Mouse (Mus musculus) heart, embryonic 11.5 days (tissue): ENCODE measurements around the gene Syce2. TPM values are rescaled to one million over a fixed set of nuclear protein-coding genes. Genes with fewer than 3 reads are reported as not detected.
A peak's percentile ranks its signal among the peaks of the same experiment; 100 is the strongest.

Experiments used
- ATAC-seq: fragments of 200-750 bp; cut with Nextera tagmentation; replicated peaks from 2 replicates; pipeline ENCODE4 v1.8.0; 2017; ENCODE audit warnings: moderate library complexity; ENCODE audit not compliant: insufficient number of reproducible peaks, low FRiP score, low TSS enrichment
- H3K27ac ChIP-seq: fragments of 300-500 bp; sonication (generic); 2 replicates; pipeline ENCODE4 v1.5.1; 2014; ENCODE audit warnings: mild to moderate bottlenecking, low read depth, low read length
- H3K27me3 ChIP-seq: fragments of 300-500 bp; sonication (generic); 2 replicates; pipeline ENCODE4 v1.6.1; 2014; ENCODE audit warnings: mild to moderate bottlenecking, low read length, mixed read lengths; ENCODE audit not compliant: control insufficient read depth, insufficient read depth
- H3K36me3 ChIP-seq: fragments of 300-500 bp; sonication (generic); 2 replicates; pipeline ENCODE4 v1.6.1; 2014; ENCODE audit warnings: mild to moderate bottlenecking, low read length, moderate library complexity, mixed read lengths; ENCODE audit not compliant: control insufficient read depth, insufficient read depth
- H3K4me1 ChIP-seq: fragments of 300-500 bp; sonication (generic); 2 replicates; pipeline ENCODE4 v1.6.1; 2014; ENCODE audit warnings: low read length; ENCODE audit not compliant: control insufficient read depth, insufficient read depth
- H3K4me2 ChIP-seq: fragments of 300-500 bp; sonication (generic); 2 replicates; pipeline ENCODE4 v1.6.1; 2014; ENCODE audit warnings: mild to moderate bottlenecking, moderate library complexity
- H3K4me3 ChIP-seq: fragments of 300-500 bp; sonication (generic); 2 replicates; pipeline ENCODE4 v1.5.1; 2014; ENCODE audit warnings: low read depth, low read length
- H3K9ac ChIP-seq: fragments of 300-500 bp; sonication (generic); 2 replicates; pipeline ENCODE4 v1.6.1; 2014; ENCODE audit warnings: mild to moderate bottlenecking, low read depth, low read length, moderate library complexity
- H3K9me3 ChIP-seq: fragments of 300-500 bp; sonication (generic); replicated peaks from 2 replicates; pipeline ENCODE4 v1.6.1; 2016; ENCODE audit warnings: low read length; ENCODE audit not compliant: control insufficient read depth
- WGBS: fragments of 180-500 bp; shearing (Covaris S2); extraction: QIAGEN DNeasy Blood & Tissue Kit; methylation state at CpG from one replicate; pipeline ENCODE4 v1.1.7; 2014; ENCODE audit not compliant: insufficient replicate concordance; 5-methylcytosine and 5-hydroxymethylcytosine counted together
- polyA plus RNA-seq: library from polyadenylated mRNA; unstranded; fragments of >200 nt; fragmentation: Nextera tagmentation; extraction: Ambion mirVana; gene quantifications from 2 replicates; pipeline ENCODE4 v1.2.1, GENCODE M21; 2014

Syce2 gene
- polyA plus RNA-seq, 1 experiment from 2014 or later = 49.6 TPM

DNA sequence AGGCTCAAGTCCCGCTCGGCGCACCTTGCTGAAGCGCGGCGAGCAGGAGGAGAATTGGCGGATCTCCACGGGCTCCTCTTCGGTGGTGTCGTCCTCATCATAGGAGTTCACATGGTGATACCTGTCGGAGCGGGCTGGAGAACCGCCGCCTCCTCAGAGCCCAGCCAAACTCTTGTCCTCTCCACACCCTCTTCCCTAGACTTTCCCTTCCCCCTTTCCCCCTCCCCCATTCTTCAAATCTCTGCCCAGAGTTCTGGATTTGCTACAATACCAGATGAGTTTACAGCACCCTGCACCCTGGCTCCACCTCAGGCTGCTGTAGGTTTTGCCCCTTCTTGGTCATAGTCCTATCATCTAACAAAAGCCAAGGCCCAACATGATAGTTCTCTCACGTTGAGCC, 46.7 kb downstream of the Syce2 start:
- H3K4me1 ChIP-seq = no peaks in the 10 kb centered on the region
- no peak overlapping the region for H3K4me2 ChIP-seq
- H3K9me3 ChIP-seq = no peaks in the 10 kb centered on the region
- H3K9ac ChIP-seq = no peak overlapping the region
- 81% methylated on average over 15 of the region's 15 CpGs for WGBS
- no peak overlapping the region for H3K27ac ChIP-seq
- H3K27me3 ChIP-seq = peaks cover 59% of the 10 kb centered on the region
- ATAC-seq = no peak
- H3K36me3 ChIP-seq = no peaks in the 10 kb centered on the region
- H3K4me3 ChIP-seq = no peak overlapping the region

- 58% methylated on average over 2 of the region's 2 CpGs for WGBS
- Histone ChIP-seq H3K27ac (no peak overlapping the region), H3K27me3 (peaks cover 47% of the 10 kb centered on the region), H3K9ac (no peak overlapping the region), H3K36me3 (no peaks in the 10 kb centered on the region), H3K4me1 (no peaks in the 10 kb centered on the region), H3K4me2 (no peak overlapping the region), H3K4me3 (no peak overlapping the region), H3K9me3 (no peaks in the 10 kb centered on the region)
- no peak for ATAC-seq
Measured at GRCm38 (mm10) chr8:84921596-84921995, 49.7 kb downstream of the Syce2 start.

- no peak overlapping the region for H3K4me2 ChIP-seq
- H3K27ac ChIP-seq = no peak overlapping the region
- H3K27me3 ChIP-seq = peaks cover 45% of the 10 kb centered on the region
- no peak for ATAC-seq
- H3K4me1 ChIP-seq = peaks cover 4% of the 10 kb centered on the region; the same call in 1 of the 2 replicates
- no peaks in the 10 kb centered on the region for H3K9me3 ChIP-seq
- no peaks in the 10 kb centered on the region for H3K36me3 ChIP-seq
- no peak overlapping the region for H3K9ac ChIP-seq
- H3K4me3 ChIP-seq = no peak overlapping the region
- WGBS = 70% methylated on average over 7 of the region's 7 CpGs
Measured at GRCm38 (mm10) chr8:84925557-84925956, 53.6 kb downstream of the Syce2 start.

DNA sequence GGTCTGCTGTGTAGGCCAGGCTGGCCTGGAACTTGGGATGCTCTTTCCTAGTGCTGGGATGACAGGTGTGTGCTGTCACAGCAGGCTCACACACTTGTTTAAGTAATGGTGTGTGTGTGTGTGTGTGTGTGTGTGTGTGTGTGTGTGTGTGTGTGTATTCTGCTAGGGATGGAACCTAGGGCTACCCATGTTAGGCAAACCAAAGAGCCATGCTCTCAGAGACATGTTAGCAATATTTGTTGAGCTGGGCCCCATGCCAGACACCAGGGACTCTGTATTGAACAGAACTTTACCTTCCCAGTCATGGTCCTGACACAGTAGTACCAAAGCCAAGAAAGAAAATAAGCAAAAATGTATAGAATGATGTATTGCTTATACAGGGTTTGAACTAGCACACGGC, 55.6 kb downstream of the Syce2 start:
- Histone ChIP-seq H3K4me1 (peaks cover 4% of the 10 kb centered on the region; the same call in 1 of the 2 replicates), H3K36me3 (no peaks in the 10 kb centered on the region), H3K4me3 (no peak overlapping the region), H3K4me2 (no peak overlapping the region), H3K27me3 (peaks cover 54% of the 10 kb centered on the region), H3K9me3 (no peaks in the 10 kb centered on the region), H3K9ac (no peak overlapping the region), H3K27ac (no peak overlapping the region)
- ATAC-seq = no peak
- 62% methylated on average over 1 of the region's 1 CpGs for WGBS

GRCm38 (mm10) chr8:84928456-84929306, 56.8 kb downstream of the Syce2 start:
- Histone ChIP-seq H3K4me1 (peaks cover 4% of the 10 kb centered on the region; the same call in 1 of the 2 replicates), H3K27me3 (peaks cover 55% of the 10 kb centered on the region), H3K9ac (no peak overlapping the region), H3K4me3 (peak overlapping the region; percentile 35), H3K9me3 (no peaks in the 10 kb centered on the region), H3K4me2 (peak overlapping the region; percentile 63), H3K36me3 (no peaks in the 10 kb centered on the region), H3K27ac (no peak overlapping the region)
- no peak for ATAC-seq
- 5% methylated on average over 52 of the region's 52 CpGs for WGBS

DNA sequence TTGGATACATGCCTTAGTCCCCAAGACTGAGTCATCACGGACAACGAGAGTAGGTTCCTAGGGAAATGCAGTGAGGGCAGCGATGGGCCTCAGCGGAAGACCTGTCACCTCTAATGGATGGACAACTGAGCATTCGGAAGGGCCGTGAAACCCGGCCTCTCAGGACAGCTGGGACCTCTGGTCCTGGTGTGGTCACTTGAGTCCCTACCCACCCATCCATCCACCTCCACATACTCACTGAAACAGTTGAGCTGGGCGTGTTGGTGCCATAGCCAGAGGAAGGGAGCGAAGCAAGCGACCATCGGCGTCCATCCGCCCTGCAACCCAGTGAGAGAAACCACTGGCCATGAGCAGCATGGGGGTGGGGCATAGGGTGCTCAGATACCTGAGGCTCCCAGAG, 58.7 kb downstream of the Syce2 start:
- no peak overlapping the region for H3K27ac ChIP-seq
- ATAC-seq = no peak
- H3K4me2 ChIP-seq = no peak overlapping the region
- H3K36me3 ChIP-seq = no peaks in the 10 kb centered on the region
- H3K27me3 ChIP-seq = peaks cover 64% of the 10 kb centered on the region
- H3K9me3 ChIP-seq = no peaks in the 10 kb centered on the region
- H3K4me1 ChIP-seq = peaks cover 12% of the 10 kb centered on the region
- 76% methylated on average over 13 of the region's 13 CpGs for WGBS
- H3K4me3 ChIP-seq = no peak overlapping the region
- H3K9ac ChIP-seq = no peak overlapping the region

DNA sequence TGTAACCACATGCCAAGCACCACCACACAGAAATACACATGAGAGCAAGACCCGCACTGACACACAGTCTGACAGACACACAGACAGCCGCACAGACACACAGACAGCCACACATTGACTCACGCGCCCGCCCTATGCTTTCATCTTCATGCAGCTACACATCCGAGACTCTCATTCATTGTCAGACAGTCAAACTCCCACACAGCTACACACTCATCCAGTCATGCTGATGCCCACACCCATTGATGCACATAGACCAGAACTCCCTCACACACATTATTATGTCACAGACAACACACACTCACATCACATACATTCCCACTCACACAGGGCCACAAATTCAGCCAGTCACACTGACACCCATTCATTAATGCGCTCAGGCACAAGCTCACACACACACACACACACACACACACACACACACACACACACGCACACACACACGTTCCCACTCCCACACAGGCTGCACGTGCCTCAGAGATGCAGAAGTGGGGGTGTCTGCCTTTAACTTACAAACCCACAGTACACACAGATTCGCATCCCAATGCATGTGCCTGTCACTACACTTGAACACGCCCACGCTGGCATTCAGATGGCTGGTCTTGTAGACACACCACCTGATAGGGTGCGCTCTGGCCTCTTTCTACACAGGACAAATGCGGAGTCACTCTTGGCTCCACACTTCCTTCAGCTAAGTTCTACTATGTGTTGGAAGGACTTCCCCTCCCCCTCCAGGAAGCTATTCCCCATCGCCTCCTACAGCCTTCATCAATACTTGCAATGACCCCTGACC, 62.1 kb downstream of the Syce2 start:
- no peak overlapping the region for H3K9ac ChIP-seq
- no peak for ATAC-seq
- H3K9me3 ChIP-seq = no peaks in the 10 kb centered on the region
- H3K27me3 ChIP-seq = peaks cover 85% of the 10 kb centered on the region
- no peak overlapping the region for H3K4me2 ChIP-seq
- no peaks in the 10 kb centered on the region for H3K36me3 ChIP-seq
- no peak overlapping the region for H3K27ac ChIP-seq
- no peak overlapping the region for H3K4me3 ChIP-seq
- WGBS = 76% methylated on average over 16 of the region's 16 CpGs
- H3K4me1 ChIP-seq = peaks cover 21% of the 10 kb centered on the region

GRCm38 (mm10) chr8:84934860-84935259, 62.9 kb downstream of the Syce2 start:
- no peak for ATAC-seq
- 4% methylated on average over 15 of the region's 15 CpGs for WGBS
- Histone ChIP-seq H3K4me1 (peaks cover 18% of the 10 kb centered on the region), H3K36me3 (no peaks in the 10 kb centered on the region), H3K4me2 (no peak overlapping the region), H3K9me3 (no peaks in the 10 kb centered on the region), H3K27ac (no peak overlapping the region), H3K4me3 (no peak overlapping the region), H3K9ac (no peak overlapping the region), H3K27me3 (peaks cover 77% of the 10 kb centered on the region)
